Mouse (Mus musculus) E14TG2a.4 (cell line): ENCODE results near the gene Cldn6.

Source experiments
- CTCF ChIP-seq: conservative IDR thresholded peaks from 2 replicates; pipeline ENCODE4 v1.5.1; 2014; ENCODE audit warnings: low read length
- NANOG ChIP-seq: IDR thresholded peaks from 2 replicates; pipeline ENCODE4 v1.6.1; 2014; ENCODE audit warnings: borderline replicate concordance, low read length, mixed read lengths
- POU5F1 ChIP-seq: IDR thresholded peaks from 2 replicates; pipeline ENCODE4 v1.6.1; 2014; ENCODE audit warnings: low read length, borderline replicate concordance

DNA sequence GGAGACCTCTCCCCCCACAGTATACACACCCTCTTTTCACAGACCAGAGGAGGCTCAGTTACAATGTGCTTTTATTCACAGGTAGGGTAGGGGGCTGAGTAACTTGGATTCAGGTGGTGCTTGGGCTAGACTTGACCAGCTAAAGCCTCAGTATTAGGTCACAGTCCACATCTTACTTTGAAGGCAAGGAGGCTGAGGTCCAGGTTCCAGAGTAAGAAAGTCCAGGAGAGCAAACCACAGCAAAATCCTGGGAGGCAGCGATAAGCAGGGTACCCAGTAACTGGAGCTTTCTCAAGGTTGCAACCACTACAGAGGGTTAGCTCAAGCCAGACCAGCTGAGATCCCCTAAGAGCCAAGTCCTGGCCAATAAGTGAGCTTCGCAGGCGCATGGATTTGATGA is 3.5 kb downstream of the Cldn6 start:
- no peak for TF ChIP-seq CTCF
- TF ChIP-seq POU5F1: no peak
- no peak for TF ChIP-seq NANOG
